Mouse (Mus musculus): ENCODE measurements around the gene Bud13. TPM values are rescaled to one million over a fixed set of nuclear protein-coding genes. Genes with fewer than 3 reads are reported as not detected.

Gene Bud13
- polyA plus RNA-seq, 1 experiment = 8.0 TPM

- Histone ChIP-seq H3K4me3 (ENCODE audit: extremely low read depth, insufficient read depth, insufficient read length) (no peak overlapping the region), H3K36me3 (ENCODE audit: control insufficient read depth, insufficient read depth, low read length) (peaks cover 24% of the 10 kb centered on the region)
- 89% methylated on average over 9 of the region's 9 CpGs for WGBS
Measured at GRCm38 (mm10) chr9:46274494-46274893, 8.3 kb upstream of the Bud13 start.

GRCm38 (mm10) chr9:46298381-46298780, 15.6 kb downstream of the Bud13 start:
- no peak for TF ChIP-seq POLR2A (IDR thresholded peaks at IDR 0.05; ENCODE audit: low read depth, low read length)
- no peak for TF ChIP-seq CTCF (IDR thresholded peaks at IDR 0.05; ENCODE audit: extremely low read depth, insufficient read depth, insufficient read length, insufficient replicate concordance)
- Histone ChIP-seq H3K27ac (ENCODE audit: insufficient read depth, low read length) (no peak overlapping the region), H3K36me3 (ENCODE audit: control insufficient read depth, insufficient read depth, low read length) (peaks cover 28% of the 10 kb centered on the region), H3K4me3 (ENCODE audit: extremely low read depth, insufficient read depth, insufficient read length) (no peak overlapping the region), H3K27me3 (ENCODE audit: control insufficient read depth, insufficient read depth, low read length) (no peaks in the 10 kb centered on the region), H3K4me1 (ENCODE audit: control insufficient read depth, insufficient read depth, insufficient read length) (no peaks in the 10 kb centered on the region)
- 92% methylated on average over 4 of the region's 4 CpGs for WGBS
- DNase-seq (ENCODE audit: low read depth in 1 of 2, low spot score in 2 of 2) = no peak

More at GRCm38 (mm10) chr9:46274494-46274893, 8.3 kb upstream of the Bud13 start:
- Histone ChIP-seq H3K27me3 (ENCODE audit: control insufficient read depth, insufficient read depth, low read length) (no peaks in the 10 kb centered on the region), H3K27ac (ENCODE audit: insufficient read depth, low read length) (no peak overlapping the region), H3K4me1 (ENCODE audit: control insufficient read depth, insufficient read depth, insufficient read length) (peaks cover 8% of the 10 kb centered on the region; the same call in 1 of the 2 replicates)
- TF ChIP-seq POLR2A (IDR thresholded peaks at IDR 0.05; ENCODE audit: low read depth, low read length) = no peak
- TF ChIP-seq CTCF (IDR thresholded peaks at IDR 0.05; ENCODE audit: extremely low read depth, insufficient read depth, insufficient read length, insufficient replicate concordance) = no peak
- DNase-seq (ENCODE audit: low read depth in 1 of 2, low spot score in 2 of 2) = no peak

GRCm38 (mm10) chr9:46302142-46302541, 19.3 kb downstream of the Bud13 start:
- 14% methylated on average over 2 of the region's 2 CpGs for WGBS
- peaks cover 17% of the 10 kb centered on the region for H3K36me3 ChIP-seq (ENCODE audit: control insufficient read depth, insufficient read depth, low read length)
- peak; percentile 5 to 39 for DNase-seq (ENCODE audit: low read depth in 1 of 2, low spot score in 2 of 2)
- H3K27me3 ChIP-seq (ENCODE audit: control insufficient read depth, insufficient read depth, low read length) = no peaks in the 10 kb centered on the region
- no peak overlapping the region for H3K4me3 ChIP-seq (ENCODE audit: extremely low read depth, insufficient read depth, insufficient read length)
- H3K27ac ChIP-seq (ENCODE audit: insufficient read depth, low read length) = no peak overlapping the region
- no peaks in the 10 kb centered on the region for H3K4me1 ChIP-seq (ENCODE audit: control insufficient read depth, insufficient read depth, insufficient read length)
- TF ChIP-seq CTCF (IDR thresholded peaks at IDR 0.05; ENCODE audit: extremely low read depth, insufficient read depth, insufficient read length, insufficient replicate concordance) (peak; percentile 65; the same call in 1 of the 2 replicates), POLR2A (IDR thresholded peaks at IDR 0.05; ENCODE audit: low read depth, low read length) (no peak)

- Histone ChIP-seq H3K4me1 (ENCODE audit: control insufficient read depth, insufficient read depth, insufficient read length) (no peaks in the 10 kb centered on the region), H3K27ac (ENCODE audit: insufficient read depth, low read length) (no peak overlapping the region), H3K36me3 (ENCODE audit: control insufficient read depth, insufficient read depth, low read length) (no peaks in the 10 kb centered on the region), H3K4me3 (ENCODE audit: extremely low read depth, insufficient read depth, insufficient read length) (no peak overlapping the region), H3K27me3 (ENCODE audit: control insufficient read depth, insufficient read depth, low read length) (no peaks in the 10 kb centered on the region)
- WGBS = 25% methylated on average over 7 of the region's 7 CpGs
- DNase-seq (ENCODE audit: low read depth in 1 of 2, low spot score in 2 of 2) = no peak
- TF ChIP-seq CTCF (IDR thresholded peaks at IDR 0.05; ENCODE audit: extremely low read depth, insufficient read depth, insufficient read length, insufficient replicate concordance) = no peak
Measured at GRCm38 (mm10) chr9:46309121-46309520, 26.3 kb downstream of the Bud13 start.

- no peaks in the 10 kb centered on the region for H3K27me3 ChIP-seq (ENCODE audit: control insufficient read depth, insufficient read depth, low read length)
- TF ChIP-seq CTCF (IDR thresholded peaks at IDR 0.05; ENCODE audit: extremely low read depth, insufficient read depth, insufficient read length, insufficient replicate concordance) (peak; percentile 93; the same call in 1 of the 2 replicates), POLR2A (IDR thresholded peaks at IDR 0.05; ENCODE audit: low read depth, low read length) (no peak)
- no peak overlapping the region for H3K4me3 ChIP-seq (ENCODE audit: extremely low read depth, insufficient read depth, insufficient read length)
- peak; percentile 17 to 44 for DNase-seq (ENCODE audit: low read depth in 1 of 2, low spot score in 2 of 2)
- no peaks in the 10 kb centered on the region for H3K4me1 ChIP-seq (ENCODE audit: control insufficient read depth, insufficient read depth, insufficient read length)
- H3K36me3 ChIP-seq (ENCODE audit: control insufficient read depth, insufficient read depth, low read length) = no peaks in the 10 kb centered on the region
- WGBS = 13% methylated on average over 4 of the region's 4 CpGs
- no peak overlapping the region for H3K27ac ChIP-seq (ENCODE audit: insufficient read depth, low read length)
Measured at GRCm38 (mm10) chr9:46314507-46314906, 31.7 kb downstream of the Bud13 start.

GRCm38 (mm10) chr9:46314921-46315320, 32.1 kb downstream of the Bud13 start:
- Histone ChIP-seq H3K27ac (ENCODE audit: insufficient read depth, low read length) (no peak overlapping the region), H3K4me1 (ENCODE audit: control insufficient read depth, insufficient read depth, insufficient read length) (no peaks in the 10 kb centered on the region), H3K36me3 (ENCODE audit: control insufficient read depth, insufficient read depth, low read length) (no peaks in the 10 kb centered on the region), H3K27me3 (ENCODE audit: control insufficient read depth, insufficient read depth, low read length) (no peaks in the 10 kb centered on the region), H3K4me3 (ENCODE audit: extremely low read depth, insufficient read depth, insufficient read length) (no peak overlapping the region)
- WGBS = 53% methylated on average over 2 of the region's 2 CpGs
- TF ChIP-seq CTCF (IDR thresholded peaks at IDR 0.05; ENCODE audit: extremely low read depth, insufficient read depth, insufficient read length, insufficient replicate concordance) (no peak), POLR2A (IDR thresholded peaks at IDR 0.05; ENCODE audit: low read depth, low read length) (no peak)
- DNase-seq (ENCODE audit: low read depth in 1 of 2, low spot score in 2 of 2) = no peak

GRCm38 (mm10) chr9:46315807-46316365, 33.1 kb downstream of the Bud13 start:
- Histone ChIP-seq H3K27ac (ENCODE audit: insufficient read depth, low read length) (no peak overlapping the region), H3K4me1 (ENCODE audit: control insufficient read depth, insufficient read depth, insufficient read length) (no peaks in the 10 kb centered on the region), H3K4me3 (ENCODE audit: extremely low read depth, insufficient read depth, insufficient read length) (no peak overlapping the region), H3K27me3 (ENCODE audit: control insufficient read depth, insufficient read depth, low read length) (no peaks in the 10 kb centered on the region), H3K36me3 (ENCODE audit: control insufficient read depth, insufficient read depth, low read length) (no peaks in the 10 kb centered on the region)
- 75% methylated on average over 11 of the region's 11 CpGs for WGBS
- no peak for TF ChIP-seq CTCF (IDR thresholded peaks at IDR 0.05; ENCODE audit: extremely low read depth, insufficient read depth, insufficient read length, insufficient replicate concordance)
- no peak for TF ChIP-seq POLR2A (IDR thresholded peaks at IDR 0.05; ENCODE audit: low read depth, low read length)
- no peak for DNase-seq (ENCODE audit: low read depth in 1 of 2, low spot score in 2 of 2)

Measured in spleen, adult 2 months (tissue).